Mouse (Mus musculus) lung, embryonic 16.5 days (tissue): ENCODE data around the gene Gm266. TPM values are rescaled to one million over a fixed set of nuclear protein-coding genes. Genes with fewer than 3 reads are reported as not detected.
"Not testable (repeated sequence)": the region's sequence is repeated elsewhere in the genome, so short reads cannot be mapped to it uniquely, and the experiment has no call there.

Source experiments
- ATAC-seq: fragments of 200-750 bp; cut with Nextera tagmentation; 2 replicates; pipeline ENCODE4 v1.8.0; 2017; ENCODE audit warnings: low read depth, mild to moderate bottlenecking, moderate library complexity
- H3K27ac ChIP-seq: fragments of 300-500 bp; sonication (generic); 2 replicates; pipeline ENCODE4 v1.5.1; 2014; ENCODE audit warnings: mild to moderate bottlenecking, control low read depth, low read length
- H3K27me3 ChIP-seq: fragments of 300-500 bp; sonication (generic); 2 replicates; pipeline ENCODE4 v1.6.1; 2014; ENCODE audit warnings: low read depth, low read length, mixed read lengths; ENCODE audit not compliant: control insufficient read depth, insufficient read depth
- H3K36me3 ChIP-seq: fragments of 300-500 bp; sonication (generic); 2 replicates; pipeline ENCODE4 v1.6.1; 2014; ENCODE audit warnings: low read length; ENCODE audit not compliant: control insufficient read depth, insufficient read depth
- H3K4me1 ChIP-seq: fragments of 300-500 bp; sonication (generic); replicated peaks from 2 replicates; pipeline ENCODE4 v1.6.1; 2014; ENCODE audit warnings: low read length, mixed read lengths; ENCODE audit not compliant: control insufficient read depth, insufficient read depth
- H3K4me2 ChIP-seq: fragments of 300-500 bp; sonication (generic); 2 replicates; pipeline ENCODE4 v1.6.1; 2014; ENCODE audit warnings: low read depth, low read length, control low read depth
- H3K4me3 ChIP-seq: fragments of 300-500 bp; sonication (generic); 2 replicates; pipeline ENCODE4 v1.5.1; 2014; ENCODE audit warnings: mild to moderate bottlenecking, low read length, control low read depth
- H3K9ac ChIP-seq: fragments of 300-500 bp; sonication (generic); 2 replicates; pipeline ENCODE4 v1.6.1; 2014; ENCODE audit warnings: low read length, control low read depth
- H3K9me3 ChIP-seq: fragments of 300-500 bp; sonication (generic); 2 replicates; pipeline ENCODE4 v1.6.1; 2016; ENCODE audit warnings: low read length; ENCODE audit not compliant: control insufficient read depth
- WGBS: fragments of 180-500 bp; shearing (Covaris S2); extraction: QIAGEN DNeasy Blood & Tissue Kit; methylation state at CpG from one replicate; pipeline ENCODE4 v1.1.7; 2014; 5-methylcytosine and 5-hydroxymethylcytosine counted together
- polyA plus RNA-seq: library from polyadenylated mRNA; unstranded; fragments of >200 nt; fragmentation: Nextera tagmentation; extraction: Ambion mirVana; gene quantifications from 2 replicates; pipeline ENCODE4 v1.2.1, GENCODE M21; 2015

The Gm266 gene
- polyA plus RNA-seq, 1 experiment from 2014 or later: 3.9 TPM

GRCm38 (mm10) chr12:111518391-111518790, 32.8 kb upstream of the Gm266 start:
- Histone ChIP-seq H3K4me2 (no peak overlapping the region), H3K27me3 (no peaks in the 10 kb centered on the region), H3K9ac (no peak overlapping the region), H3K4me3 (no peak overlapping the region), H3K27ac (no peak overlapping the region), H3K4me1 (no peaks in the 10 kb centered on the region), H3K36me3 (no peaks in the 10 kb centered on the region), H3K9me3 (no peaks in the 10 kb centered on the region)
- 71% methylated on average over 9 of the region's 9 CpGs for WGBS
- ATAC-seq: no peak

DNA sequence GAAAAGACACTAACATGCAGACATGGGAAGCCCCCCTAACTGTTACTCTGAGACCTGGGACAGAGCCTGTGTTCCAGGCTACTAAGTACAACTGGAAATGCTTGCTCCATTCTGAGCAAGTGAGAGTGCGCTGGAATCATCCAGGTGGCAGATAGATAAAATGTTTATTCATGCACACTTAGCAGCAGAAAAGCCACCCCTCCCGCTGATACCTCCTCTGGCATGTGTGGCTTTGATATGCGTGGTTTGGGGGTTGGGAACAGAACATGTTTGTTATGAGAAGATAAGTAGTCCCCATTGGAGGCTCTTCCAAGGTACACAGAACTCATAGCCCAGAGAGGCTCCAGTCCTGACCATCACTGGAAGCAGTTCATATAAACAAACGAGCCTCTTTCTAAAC, 32.3 kb upstream of the Gm266 start:
- H3K9me3 ChIP-seq: no peaks in the 10 kb centered on the region
- H3K4me1 ChIP-seq: no peaks in the 10 kb centered on the region
- no peak overlapping the region for H3K4me3 ChIP-seq
- no peak for ATAC-seq
- WGBS: 31% methylated on average over 4 of the region's 4 CpGs
- no peaks in the 10 kb centered on the region for H3K27me3 ChIP-seq
- no peak overlapping the region for H3K9ac ChIP-seq
- no peak overlapping the region for H3K4me2 ChIP-seq
- no peaks in the 10 kb centered on the region for H3K36me3 ChIP-seq
- no peak overlapping the region for H3K27ac ChIP-seq

DNA sequence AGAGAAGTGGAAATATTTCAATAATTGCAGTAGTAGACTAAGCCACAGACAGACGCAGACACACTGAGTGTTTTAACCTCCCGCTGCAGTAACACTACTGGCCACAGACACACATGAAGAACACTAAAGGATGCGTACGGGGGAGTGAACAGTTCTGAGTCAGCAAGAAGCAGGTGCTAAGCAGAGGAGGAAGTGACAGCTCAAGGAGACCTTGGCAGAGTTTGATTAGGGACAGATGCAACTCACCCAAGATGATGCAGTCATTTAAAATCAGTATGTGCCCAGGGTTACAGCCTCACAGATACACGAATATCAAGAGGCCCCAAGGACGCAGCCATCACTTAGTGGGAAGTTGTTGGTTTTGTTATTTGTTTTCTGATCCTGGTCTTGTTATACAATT, 31.2 kb upstream of the Gm266 start:
- Histone ChIP-seq H3K9ac (no peak overlapping the region), H3K27ac (no peak overlapping the region), H3K9me3 (no peaks in the 10 kb centered on the region), H3K4me2 (no peak overlapping the region), H3K36me3 (no peaks in the 10 kb centered on the region), H3K4me3 (no peak overlapping the region), H3K27me3 (no peaks in the 10 kb centered on the region), H3K4me1 (no peaks in the 10 kb centered on the region)
- 78% methylated on average over 6 of the region's 6 CpGs for WGBS
- ATAC-seq: no peak

- ATAC-seq: no peak
- 85% methylated on average over 5 of the region's 5 CpGs for WGBS
- H3K27ac ChIP-seq: no peak overlapping the region
Observed at GRCm38 (mm10) chr12:111515920-111516319, 30.3 kb upstream of the Gm266 start.

GRCm38 (mm10) chr12:111514874-111515649, 29.4 kb upstream of the Gm266 start:
- Histone ChIP-seq H3K27ac (no peak overlapping the region), H3K36me3 (no peaks in the 10 kb centered on the region), H3K9me3 (no peaks in the 10 kb centered on the region), H3K4me1 (no peaks in the 10 kb centered on the region), H3K27me3 (no peaks in the 10 kb centered on the region), H3K4me3 (no peak overlapping the region), H3K9ac (no peak overlapping the region), H3K4me2 (0 out of 2 replicates have a peak overlapping the region, but pooled peaks have one; percentile 12)
- no peak for ATAC-seq
- 68% methylated on average over 7 of the region's 7 CpGs for WGBS

More at GRCm38 (mm10) chr12:111515920-111516319, 30.3 kb upstream of the Gm266 start:
- Histone ChIP-seq H3K36me3 (no peaks in the 10 kb centered on the region), H3K4me2 (no peak overlapping the region), H3K27me3 (no peaks in the 10 kb centered on the region), H3K4me3 (no peak overlapping the region), H3K9ac (no peak overlapping the region), H3K4me1 (no peaks in the 10 kb centered on the region), H3K9me3 (no peaks in the 10 kb centered on the region)

DNA sequence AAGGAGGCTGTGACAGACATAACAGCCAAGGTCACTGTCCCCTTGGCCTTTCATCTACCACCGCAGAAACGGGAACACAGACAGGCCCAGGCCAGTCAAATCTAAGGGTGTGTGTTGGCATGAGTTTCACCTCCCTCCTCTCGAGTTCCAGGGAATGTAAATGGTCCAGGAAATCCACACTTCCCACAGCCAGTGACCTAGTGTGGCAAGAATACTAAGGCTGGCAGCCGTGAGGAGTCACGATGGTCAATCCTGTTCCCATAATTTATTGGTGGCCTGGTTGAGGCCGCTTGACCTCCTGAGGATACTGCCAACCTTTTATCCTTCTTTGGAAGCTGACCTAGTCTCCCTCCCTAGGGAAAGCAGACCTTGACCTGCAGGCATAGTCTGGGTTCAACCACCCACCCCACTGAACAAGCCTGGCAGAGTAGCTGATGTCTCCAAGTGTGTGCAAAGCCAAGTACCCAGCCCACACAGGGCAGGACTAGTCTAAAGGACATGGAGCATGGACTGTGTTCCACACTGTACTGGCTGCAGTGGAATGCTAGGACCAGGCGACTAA, 28.7 kb upstream of the Gm266 start:
- no peak for ATAC-seq
- H3K9ac ChIP-seq: no peak overlapping the region
- WGBS: 60% methylated on average over 7 of the region's 7 CpGs
- no peaks in the 10 kb centered on the region for H3K36me3 ChIP-seq
- H3K4me2 ChIP-seq: 0 out of 2 replicates have a peak overlapping the region, but pooled peaks have one; percentile 12
- no peak overlapping the region for H3K4me3 ChIP-seq
- peak overlapping the region; percentile 29; the same call in 1 of the 2 replicates for H3K27ac ChIP-seq
- H3K27me3 ChIP-seq: no peaks in the 10 kb centered on the region
- no peaks in the 10 kb centered on the region for H3K9me3 ChIP-seq
- no peaks in the 10 kb centered on the region for H3K4me1 ChIP-seq

DNA sequence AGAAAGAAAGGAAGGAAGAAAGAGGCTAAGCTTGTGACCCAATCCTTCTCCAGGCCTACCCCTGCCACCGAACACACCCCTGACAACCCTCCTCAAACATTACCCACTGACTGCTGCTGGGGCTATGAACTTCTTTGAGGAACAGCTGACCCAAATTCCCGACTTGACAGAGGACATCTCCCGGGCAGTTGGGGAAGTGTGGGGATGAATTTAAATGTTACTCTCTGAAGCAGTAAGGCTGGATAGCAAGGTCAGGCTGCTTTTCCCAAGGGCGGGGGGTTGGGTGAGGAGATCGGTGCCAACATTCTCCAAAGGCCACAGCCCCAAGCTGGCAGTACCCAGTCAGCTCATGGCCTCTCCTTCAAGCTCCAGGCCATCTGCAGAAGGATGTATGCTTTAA, 28.1 kb upstream of the Gm266 start:
- 58% methylated on average over 5 of the region's 5 CpGs for WGBS
- no peak overlapping the region for H3K27ac ChIP-seq
- ATAC-seq: no peak

DNA sequence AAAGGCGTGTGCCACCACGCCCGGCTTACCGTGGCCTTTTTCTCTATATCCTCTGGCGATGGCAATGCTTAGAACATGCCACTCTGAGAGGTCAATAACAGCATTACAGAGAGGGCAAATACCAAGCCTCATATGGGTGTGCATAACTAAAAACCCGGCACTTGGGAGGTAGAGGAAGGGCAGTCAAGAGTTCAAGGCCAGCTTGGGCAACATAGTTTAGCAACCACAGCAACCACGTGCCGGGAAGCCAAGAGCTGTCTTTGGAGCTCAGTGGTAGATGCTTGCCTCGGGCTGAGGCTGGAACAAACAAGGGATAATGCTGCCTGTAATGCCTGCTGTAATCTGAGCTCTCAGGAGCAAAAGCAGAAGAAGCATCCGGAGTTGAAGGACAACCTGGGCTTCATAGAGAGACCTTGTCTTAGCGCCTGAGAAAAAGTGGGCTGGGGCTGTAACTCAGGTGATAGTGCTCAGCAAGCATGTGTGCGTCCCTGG, 27.0 kb upstream of the Gm266 start:
- WGBS: 82% methylated on average over 12 of the region's 12 CpGs
- H3K27ac ChIP-seq: no peak overlapping the region
- H3K4me2 ChIP-seq: no peak overlapping the region
- H3K4me3 ChIP-seq: no peak overlapping the region
- H3K4me1 ChIP-seq: no peaks in the 10 kb centered on the region
- H3K9ac ChIP-seq: no peak overlapping the region
- no peaks in the 10 kb centered on the region for H3K9me3 ChIP-seq
- no peaks in the 10 kb centered on the region for H3K36me3 ChIP-seq
- no peaks in the 10 kb centered on the region for H3K27me3 ChIP-seq
- no peak for ATAC-seq

More for the DNA sequence above, 28.1 kb upstream of the Gm266 start:
- H3K4me2 ChIP-seq: no peak overlapping the region
- H3K9me3 ChIP-seq: no peaks in the 10 kb centered on the region
- H3K36me3 ChIP-seq: no peaks in the 10 kb centered on the region
- H3K4me3 ChIP-seq: no peak overlapping the region
- no peak overlapping the region for H3K9ac ChIP-seq
- no peaks in the 10 kb centered on the region for H3K4me1 ChIP-seq
- H3K27me3 ChIP-seq: no peaks in the 10 kb centered on the region

GRCm38 (mm10) chr12:111508438-111508837, 22.8 kb upstream of the Gm266 start:
- H3K4me2 ChIP-seq, H3K4me3 ChIP-seq, H3K9ac ChIP-seq, H3K36me3 ChIP-seq, H3K9me3 ChIP-seq, H3K4me1 ChIP-seq, ATAC-seq, H3K27ac ChIP-seq, H3K27me3 ChIP-seq: not testable (repeated sequence)
- WGBS: 75% methylated on average over 3 of the region's 3 CpGs
